Mouse (Mus musculus) 3134 (cell line): ENCODE measurements around the gene Ptpn11.

ENCODE experiments used
- DNase-seq: peaks from one replicate; pipeline ENCODE4 v3.0.0-alpha.2; 2011; ENCODE audit warnings: low spot score; ENCODE audit not compliant: insufficient read length; ENCODE audit errors: extremely low read depth

The Ptpn11 gene

GRCm38 (mm10) chr5:121097970-121098369 lies 93.2 kb downstream of the Ptpn11 start:
- DNase-seq = no peak

GRCm38 (mm10) chr5:121096744-121097143 lies 94.5 kb downstream of the Ptpn11 start:
- DNase-seq = no peak

GRCm38 (mm10) chr5:121093281-121093680 lies 97.9 kb downstream of the Ptpn11 start:
- no peak for DNase-seq

- no peak for DNase-seq
Observed at GRCm38 (mm10) chr5:121089660-121090059, 101.5 kb downstream of the Ptpn11 start.

GRCm38 (mm10) chr5:121087733-121088132 lies 103.5 kb downstream of the Ptpn11 start:
- no peak for DNase-seq

GRCm38 (mm10) chr5:121082605-121083004 lies 108.6 kb downstream of the Ptpn11 start:
- no peak for DNase-seq

GRCm38 (mm10) chr5:121081754-121082153 lies 109.4 kb downstream of the Ptpn11 start:
- DNase-seq = no peak
